Mouse (Mus musculus) E14TG2a.4 (cell line): ENCODE results near the gene P3h1.

Experiments
- CTCF ChIP-seq: conservative IDR thresholded peaks from 2 replicates; pipeline ENCODE4 v1.5.1; 2014; ENCODE audit warnings: low read length
- NANOG ChIP-seq: IDR thresholded peaks from 2 replicates; pipeline ENCODE4 v1.6.1; 2014; ENCODE audit warnings: borderline replicate concordance, low read length, mixed read lengths

DNA sequence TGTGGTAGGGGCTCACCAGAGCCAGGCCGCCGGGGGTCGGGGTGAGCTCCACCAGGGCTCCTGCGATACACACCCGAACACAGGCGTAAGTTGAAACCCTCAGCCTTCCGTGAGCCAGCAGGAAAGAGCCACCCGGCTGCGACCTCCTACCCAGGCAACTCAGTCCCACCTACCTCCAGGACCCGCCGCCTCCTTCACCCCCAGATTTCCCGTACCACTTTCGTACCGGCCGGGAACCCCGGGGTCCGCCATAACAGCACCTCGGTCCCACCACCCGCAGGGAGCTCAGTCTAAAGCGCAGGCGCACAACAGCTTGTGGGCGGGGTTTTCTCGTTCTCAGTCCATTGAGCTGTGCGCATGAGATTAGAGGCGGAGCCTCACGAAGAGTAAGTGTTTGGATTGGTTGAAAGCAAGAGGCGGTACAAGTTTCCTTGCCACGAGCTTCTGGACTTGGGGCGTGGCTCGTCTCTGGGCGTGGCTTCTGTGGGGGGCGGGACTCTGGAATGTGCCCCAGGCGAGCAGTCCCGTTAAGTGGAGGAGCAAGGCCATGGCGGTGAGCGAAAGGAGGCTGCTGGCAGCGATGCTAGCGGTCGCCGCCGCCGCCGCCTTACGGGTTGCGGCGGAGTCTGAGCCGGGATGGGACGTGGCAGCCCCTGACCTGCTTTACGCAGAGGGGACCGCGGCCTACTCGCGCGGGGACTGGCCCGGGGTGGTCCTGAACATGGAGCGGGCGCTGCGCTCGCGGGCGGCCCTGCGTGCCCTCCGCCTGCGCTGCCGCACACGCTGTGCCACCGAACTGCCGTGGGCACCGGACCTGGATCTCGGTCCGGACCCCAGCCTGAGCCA lies at the start of gene P3h1, which contains the start of gene AU022252:
- TF ChIP-seq CTCF (no peak), NANOG (no peak)
